Mouse (Mus musculus) lung, postnatal 0 days (tissue): Measurements from ENCODE around the gene Cnksr1. TPM values are rescaled to one million over a fixed set of nuclear protein-coding genes. Genes with fewer than 3 reads are reported as not detected.

Source experiments
- ATAC-seq: fragments of 200-750 bp; cut with Nextera tagmentation; 2 replicates; pipeline ENCODE4 v1.8.0; 2017; ENCODE audit warnings: moderate library complexity
- DNase-seq: peaks from one replicate; pipeline ENCODE4 v3.0.0-alpha.2; 2016; ENCODE audit warnings: low spot score
- H3K27ac ChIP-seq: fragments of 300-500 bp; sonication (generic); 2 replicates; pipeline ENCODE4 v1.5.1; 2014; ENCODE audit warnings: antibody characterized with exemption, mild to moderate bottlenecking, low read length, mixed read lengths
- H3K27me3 ChIP-seq: fragments of 300-500 bp; sonication (generic); replicated peaks from 2 replicates; pipeline ENCODE4 v1.6.1; 2014; ENCODE audit warnings: low read length, mixed read lengths; ENCODE audit not compliant: insufficient read depth
- H3K36me3 ChIP-seq: fragments of 300-500 bp; sonication (generic); 2 replicates; pipeline ENCODE4 v1.6.1; 2014; ENCODE audit warnings: low read length, mixed read lengths; ENCODE audit not compliant: insufficient read depth
- H3K4me1 ChIP-seq: fragments of 300-500 bp; sonication (generic); 2 replicates; pipeline ENCODE4 v1.6.1; 2014; ENCODE audit warnings: antibody characterized with exemption, low read depth, low read length, mixed read lengths; ENCODE audit not compliant: insufficient read depth
- H3K4me2 ChIP-seq: fragments of 300-500 bp; sonication (generic); replicated peaks from 2 replicates; pipeline ENCODE4 v1.6.1; 2014; ENCODE audit warnings: low read depth, mild to moderate bottlenecking, low read length, moderate library complexity, mixed read lengths
- H3K4me3 ChIP-seq: fragments of 300-500 bp; sonication (generic); 2 replicates; pipeline ENCODE4 v1.5.1; 2014; ENCODE audit warnings: low read depth, low read length
- H3K9ac ChIP-seq: fragments of 300-500 bp; sonication (generic); replicated peaks from 2 replicates; pipeline ENCODE4 v1.6.1; 2014; ENCODE audit warnings: low read depth, mild to moderate bottlenecking
- H3K9me3 ChIP-seq: fragments of 300-500 bp; sonication (generic); 2 replicates; pipeline ENCODE4 v1.6.1; 2016; ENCODE audit warnings: low read length, mixed read lengths
- CTCF ChIP-seq: IDR thresholded peaks from 2 replicates; pipeline ENCODE4 v1.5.1; 2016; ENCODE audit warnings: antibody characterized with exemption, mild to moderate bottlenecking
- EP300 ChIP-seq: IDR thresholded peaks from 2 replicates; pipeline ENCODE4 v1.6.1; 2016; ENCODE audit warnings: antibody characterized with exemption, mild to moderate bottlenecking, control low read depth
- WGBS: fragments of 180-500 bp; shearing (Covaris S2); extraction: QIAGEN DNeasy Blood & Tissue Kit; methylation state at CpG from one replicate; pipeline ENCODE4 v1.1.7; 2014; 5-methylcytosine and 5-hydroxymethylcytosine counted together
- polyA plus RNA-seq: library from polyadenylated mRNA; unstranded; fragments of >200 nt; fragmentation: Nextera tagmentation; extraction: Ambion mirVana; gene quantifications from 2 replicates; pipeline ENCODE4 v1.2.1, GENCODE M21; 2015

Gene Cnksr1
- polyA plus RNA-seq, 1 experiment from 2014 or later, result 11.9 TPM

- 76% methylated on average over 2 of the region's 2 CpGs for WGBS
- ATAC-seq (no peak), DNase-seq (no peak)
- no peak overlapping the region for H3K27ac ChIP-seq
- no peak overlapping the region for H3K9ac ChIP-seq
- H3K4me2 ChIP-seq, result no peak overlapping the region
- no peaks in the 10 kb centered on the region for H3K9me3 ChIP-seq
- no peak overlapping the region for H3K4me3 ChIP-seq
- TF ChIP-seq EP300 (no peak), CTCF (no peak)
- H3K4me1 ChIP-seq, result no peaks in the 10 kb centered on the region
- H3K36me3 ChIP-seq, result no peaks in the 10 kb centered on the region
- no peaks in the 10 kb centered on the region for H3K27me3 ChIP-seq
Measured at GRCm38 (mm10) chr4:134199371-134199770, 38.8 kb downstream of the Cnksr1 start.

GRCm38 (mm10) chr4:134186268-134186667 is 51.9 kb downstream of the Cnksr1 start:
- H3K9ac ChIP-seq, result peak overlapping the region; percentile 56
- H3K27me3 ChIP-seq, result no peaks in the 10 kb centered on the region
- peak overlapping the region; percentile 71 for H3K4me3 ChIP-seq
- peak overlapping the region; percentile 98 for H3K4me2 ChIP-seq
- no peaks in the 10 kb centered on the region; the same call in 1 of the 2 replicates for H3K4me1 ChIP-seq
- ATAC-seq (no peak), DNase-seq (no peak)
- under 1% methylated on average over 22 of the region's 22 CpGs for WGBS
- H3K27ac ChIP-seq, result peak overlapping the region; percentile 69; the same call in 1 of the 2 replicates
- TF ChIP-seq CTCF (no peak), EP300 (no peak)
- no peaks in the 10 kb centered on the region for H3K36me3 ChIP-seq
- H3K9me3 ChIP-seq, result no peaks in the 10 kb centered on the region

- peak overlapping the region; percentile 98; the same call in 1 of the 2 replicates for H3K4me2 ChIP-seq
- H3K27me3 ChIP-seq, result no peaks in the 10 kb centered on the region
- no peak overlapping the region for H3K27ac ChIP-seq
- no peak overlapping the region for H3K4me3 ChIP-seq
- DNase-seq (no peak), ATAC-seq (no peak)
- TF ChIP-seq EP300, result no peak
- TF ChIP-seq CTCF, result no peak
- H3K9me3 ChIP-seq, result no peaks in the 10 kb centered on the region
- WGBS, result 71% methylated on average over 3 of the region's 3 CpGs
- no peak overlapping the region for H3K9ac ChIP-seq
- H3K4me1 ChIP-seq, result no peaks in the 10 kb centered on the region; the same call in 1 of the 2 replicates
- no peaks in the 10 kb centered on the region for H3K36me3 ChIP-seq
Measured at GRCm38 (mm10) chr4:134185569-134185968, 52.6 kb downstream of the Cnksr1 start.

- Histone ChIP-seq H3K4me1 (no peaks in the 10 kb centered on the region; the same call in 1 of the 2 replicates), H3K27ac (no peak overlapping the region), H3K9me3 (no peaks in the 10 kb centered on the region), H3K4me2 (no peak overlapping the region), H3K9ac (no peak overlapping the region), H3K4me3 (no peak overlapping the region), H3K36me3 (no peaks in the 10 kb centered on the region), H3K27me3 (no peaks in the 10 kb centered on the region)
- ATAC-seq (no peak), DNase-seq (no peak)
- TF ChIP-seq CTCF (no peak), EP300 (no peak)
- 66% methylated on average over 3 of the region's 3 CpGs for WGBS
Measured at GRCm38 (mm10) chr4:134183711-134184110, 54.5 kb downstream of the Cnksr1 start.

GRCm38 (mm10) chr4:134181825-134182224 is 56.4 kb downstream of the Cnksr1 start:
- no peak for ATAC-seq

GRCm38 (mm10) chr4:134181112-134181511 is 57.1 kb downstream of the Cnksr1 start:
- no peak overlapping the region for H3K27ac ChIP-seq
- H3K4me1 ChIP-seq, result no peaks in the 10 kb centered on the region; the same call in 1 of the 2 replicates
- H3K36me3 ChIP-seq, result no peaks in the 10 kb centered on the region
- no peak overlapping the region for H3K4me2 ChIP-seq
- DNase-seq (no peak), ATAC-seq (no peak)
- no peak overlapping the region for H3K4me3 ChIP-seq
- no peaks in the 10 kb centered on the region for H3K27me3 ChIP-seq
- 87% methylated on average over 1 of the region's 1 CpGs for WGBS
- H3K9ac ChIP-seq, result no peak overlapping the region
- no peak for TF ChIP-seq EP300
- no peak for TF ChIP-seq CTCF
- no peaks in the 10 kb centered on the region for H3K9me3 ChIP-seq

More at GRCm38 (mm10) chr4:134181825-134182224, 56.4 kb downstream of the Cnksr1 start:
- Histone ChIP-seq H3K36me3 (no peaks in the 10 kb centered on the region), H3K9me3 (no peaks in the 10 kb centered on the region), H3K27ac (no peak overlapping the region), H3K4me1 (no peaks in the 10 kb centered on the region; the same call in 1 of the 2 replicates), H3K4me2 (no peak overlapping the region), H3K4me3 (no peak overlapping the region), H3K9ac (no peak overlapping the region), H3K27me3 (no peaks in the 10 kb centered on the region)
- DNase-seq, result no peak
- TF ChIP-seq EP300, result no peak
- TF ChIP-seq CTCF, result no peak

Other genes starting within 250 kb of the Cnksr1 start
- gene Dhdds, start 237.5 kb downstream of the Cnksr1 start, polyA plus RNA-seq, result 23.8 and 25.1 TPM in 2 replicates
- gene Lin28a, start 219.6 kb downstream of the Cnksr1 start, polyA plus RNA-seq, result 0.19 TPM in 1 of 2 replicates, not detected in the other
- not detected in 2 replicates for gene Zfp683, start 184.6 kb downstream of the Cnksr1 start, polyA plus RNA-seq
- 2.8 and 3.1 TPM in 2 replicates for gene Crybg2, start 177.6 kb downstream of the Cnksr1 start, polyA plus RNA-seq
- gene Cd52, start 143.3 kb downstream of the Cnksr1 start, polyA plus RNA-seq, result 65.8 and 65.9 TPM in 2 replicates
- gene Ubxn11, start 135.8 kb downstream of the Cnksr1 start, polyA plus RNA-seq, result 10.3 and 11.3 TPM in 2 replicates
- gene Sh3bgrl3, start 109.6 kb downstream of the Cnksr1 start, polyA plus RNA-seq, result 476 and 513 TPM in 2 replicates
- 36.6 and 74.1 TPM in 2 replicates for gene Cep85, start 51.3 kb downstream of the Cnksr1 start, polyA plus RNA-seq
- gene Gm7534, start 35.4 kb downstream of the Cnksr1 start, polyA plus RNA-seq, result not detected in 2 replicates
- gene Catsper4, start 11.0 kb downstream of the Cnksr1 start, polyA plus RNA-seq, result 0.25 and 0.33 TPM in 2 replicates
- 0.31 TPM in 1 of 2 replicates, not detected in the other for gene E130218I03Rik, start 5.3 kb upstream of the Cnksr1 start, polyA plus RNA-seq
- gene Zfp593, start 7.2 kb upstream of the Cnksr1 start, polyA plus RNA-seq, result 9.0 and 9.2 TPM in 2 replicates
- gene Gm30191, start 8.5 kb upstream of the Cnksr1 start, polyA plus RNA-seq, result not detected in 2 replicates
- gene Grrp1, start 15.7 kb upstream of the Cnksr1 start, polyA plus RNA-seq, result 23.6 and 24.5 TPM in 2 replicates
- 9.9 and 10.0 TPM in 2 replicates for gene Pdik1l, start 49.5 kb upstream of the Cnksr1 start, polyA plus RNA-seq
- gene Trim63, start 76.7 kb upstream of the Cnksr1 start, polyA plus RNA-seq, result 0.75 and 1.3 TPM in 2 replicates
- gene Slc30a2, start 104.8 kb upstream of the Cnksr1 start, polyA plus RNA-seq, result 0.79 and 1.1 TPM in 2 replicates
- gene Extl1, start 145.5 kb upstream of the Cnksr1 start, polyA plus RNA-seq, result 0.82 and 1.3 TPM in 2 replicates
- gene Pafah2, start 157.9 kb upstream of the Cnksr1 start, polyA plus RNA-seq, result 14.1 and 16.2 TPM in 2 replicates
- 260 and 357 TPM in 2 replicates for gene Stmn1, start 229.9 kb upstream of the Cnksr1 start, polyA plus RNA-seq